Mouse (Mus musculus): Measurements from ENCODE around the gene Atp5b.

DNA sequence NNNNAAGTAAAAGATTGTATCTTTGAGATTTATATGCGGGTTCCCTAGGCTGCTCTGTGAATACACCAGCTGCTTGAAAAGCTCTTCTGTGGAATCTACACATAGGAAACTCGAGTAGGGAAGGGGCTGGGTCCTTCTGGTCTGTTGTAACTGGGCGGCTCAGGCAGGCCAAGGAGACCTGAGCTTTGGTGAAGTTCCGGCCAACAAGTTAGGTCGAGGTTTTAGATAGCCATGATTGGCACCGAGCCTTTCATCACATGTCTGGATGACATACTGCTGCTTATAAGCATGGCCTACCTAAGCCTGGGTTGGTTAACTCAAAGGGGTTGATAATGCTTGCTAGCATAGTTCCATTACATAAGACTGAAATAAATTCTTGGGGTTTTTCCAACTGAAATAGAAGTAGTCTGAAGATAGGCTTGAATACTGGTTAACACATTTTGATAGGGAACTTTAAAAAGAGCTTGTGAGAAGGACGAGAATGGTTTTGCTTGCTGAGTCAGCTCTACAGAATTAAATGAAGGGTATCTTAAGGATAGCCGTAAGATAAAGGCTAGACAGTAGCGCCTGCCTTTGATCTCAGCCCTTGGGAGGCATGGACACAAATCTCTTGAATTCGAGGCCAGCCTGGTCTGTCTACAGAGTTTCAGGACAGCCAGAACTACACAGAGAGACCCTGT lies 46.2 kb upstream of the Atp5b start:
- TF ChIP-seq CTCF (conservative IDR thresholded peaks at IDR 0.05; ENCODE audit: low read length): no peak
- TF ChIP-seq NANOG (IDR thresholded peaks at IDR 0.05; ENCODE audit: borderline replicate concordance, low read length): no peak
- no peak for TF ChIP-seq POU5F1 (IDR thresholded peaks at IDR 0.05; ENCODE audit: borderline replicate concordance, low read length)

Data from E14TG2a.4 (cell line).